Mouse (Mus musculus): ENCODE measurements at regions not wholly inside any gene's neighbourhood (a gene's known extent, or its start where the extent isn't known, plus 50 kb on each side); places are given as distances from the start of the nearest gene placed in this dataset.
"Not testable (repeated sequence)": the region's sequence is repeated elsewhere in the genome, so short reads cannot be mapped to it uniquely, and the experiment has no call there.

GRCm38 (mm10) chr4:93567487-93568259 is 232.4 kb upstream of the Tusc1 start:
- no peak for DNase-seq

GRCm38 (mm10) chr4:93555787-93556760 is 220.8 kb upstream of the Tusc1 start:
- DNase-seq, result no peak

- DNase-seq, result not testable (repeated sequence)
Measured at GRCm38 (mm10) chr4:93555181-93555580, 219.9 kb upstream of the Tusc1 start.

GRCm38 (mm10) chr4:93552489-93553160 is 217.3 kb upstream of the Tusc1 start:
- no peak for DNase-seq

DNA sequence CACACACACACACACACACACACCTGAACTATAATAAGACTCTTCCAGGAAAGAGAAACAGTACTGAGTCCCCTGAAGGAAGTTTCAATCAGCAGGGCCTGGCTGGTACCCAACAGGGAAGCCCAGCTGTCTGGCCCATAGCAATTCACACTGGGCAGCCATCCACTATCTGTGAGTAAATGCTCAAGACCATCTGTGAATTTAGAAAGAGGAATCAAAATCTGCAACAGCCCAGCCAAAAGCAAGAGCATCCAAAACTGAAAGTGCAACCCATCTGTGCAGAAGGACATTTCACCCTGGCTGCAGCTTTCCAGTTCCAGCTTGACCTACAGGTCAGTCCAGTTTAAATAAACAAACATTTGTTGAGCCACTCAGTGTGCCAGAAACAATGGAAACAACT is 215.8 kb upstream of the Tusc1 start:
- DNase-seq, result peak; percentile 28

- no peak for DNase-seq
Measured at GRCm38 (mm10) chr4:93540588-93540987, 205.3 kb upstream of the Tusc1 start.

GRCm38 (mm10) chr4:93527382-93527781 is 192.1 kb upstream of the Tusc1 start:
- DNase-seq, result no peak

DNA sequence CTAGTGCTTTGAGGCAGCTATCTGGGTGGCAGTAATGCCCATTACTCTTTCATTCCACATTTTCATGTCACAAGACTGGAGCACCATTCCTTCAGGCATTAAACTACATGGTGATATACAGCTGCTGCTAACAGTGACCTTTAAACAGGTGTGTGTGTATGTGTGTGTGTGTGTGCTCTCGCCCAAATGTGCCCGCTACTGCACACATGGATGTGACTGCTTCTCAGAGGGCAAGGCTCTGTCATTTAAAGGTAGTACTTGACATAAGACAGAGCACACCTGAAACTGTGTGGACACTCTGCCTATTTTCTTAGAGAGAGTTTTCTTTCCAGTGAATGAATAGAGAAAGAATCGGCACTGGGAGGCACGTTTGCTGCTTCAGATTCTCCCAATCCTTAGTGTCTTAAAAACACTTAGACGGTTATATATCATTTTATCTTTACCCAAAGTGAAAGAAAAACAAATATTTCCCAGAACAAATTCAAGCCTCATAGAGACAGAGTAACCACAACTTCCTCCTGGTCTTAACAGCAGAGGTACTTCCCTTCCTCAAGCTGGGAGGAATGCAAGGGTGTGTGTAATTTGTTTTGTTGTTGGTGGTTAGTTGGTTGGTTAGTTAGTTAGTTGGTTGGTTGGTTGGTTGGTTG is 185.3 kb upstream of the Tusc1 start:
- no peak for DNase-seq

DNA sequence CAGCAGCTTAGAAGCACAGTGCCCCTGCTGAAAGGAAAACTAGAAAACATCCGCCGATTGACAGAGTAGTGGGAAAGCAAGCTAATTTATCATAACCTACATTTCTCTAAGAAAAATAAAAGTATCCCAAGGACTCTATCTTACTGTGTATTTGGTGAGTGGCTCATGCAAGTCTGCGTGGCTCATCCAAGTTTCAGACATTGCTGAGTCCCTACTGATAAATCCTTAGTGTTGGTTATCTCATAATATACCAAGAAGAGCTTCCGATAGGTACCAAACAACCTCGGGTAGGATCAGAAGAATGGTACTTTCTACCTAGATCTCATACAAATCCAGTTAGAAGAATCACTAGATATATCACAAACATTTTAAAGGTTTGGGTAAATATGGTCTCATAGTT is 183.6 kb upstream of the Tusc1 start:
- no peak for DNase-seq

- DNase-seq, result no peak
Measured at GRCm38 (mm10) chr4:93510771-93511170, 175.5 kb upstream of the Tusc1 start.

DNA sequence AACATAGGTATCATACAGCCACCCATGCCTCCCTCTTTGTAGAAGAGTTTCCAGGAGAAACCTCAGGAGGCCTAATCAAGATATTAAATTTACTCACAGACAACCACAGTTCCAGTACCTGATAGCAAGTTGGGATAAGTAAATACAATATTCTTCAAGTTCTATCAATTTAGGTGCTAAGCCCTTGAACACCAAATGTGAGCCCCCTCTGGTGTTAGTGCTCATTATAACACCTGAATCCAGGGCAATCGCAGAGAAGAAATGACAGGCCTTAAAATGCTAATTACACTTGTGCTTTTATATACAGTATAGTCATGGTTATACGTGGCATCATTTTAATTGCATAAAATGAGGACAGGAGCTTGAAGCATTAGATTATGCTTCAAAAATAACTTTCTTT is 161.6 kb upstream of the Tusc1 start:
- no peak for DNase-seq

DNA sequence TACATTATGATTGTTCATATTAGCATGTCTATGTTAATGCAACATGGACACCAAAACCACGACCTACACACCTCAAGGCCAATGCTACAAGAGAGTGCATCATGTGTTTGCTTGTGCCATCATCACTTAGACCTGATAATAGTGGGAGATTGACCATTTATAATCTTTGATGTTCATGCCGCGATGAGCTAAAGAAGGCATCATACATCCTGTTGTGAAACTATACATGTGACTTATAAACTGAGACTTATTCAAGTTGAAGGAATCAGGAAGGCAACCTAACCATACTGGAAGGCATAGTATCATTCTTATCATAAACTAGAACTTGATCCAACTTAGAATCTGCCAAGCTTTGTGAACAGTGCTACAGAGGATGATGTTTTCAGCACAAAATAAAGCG is 159.0 kb upstream of the Tusc1 start:
- no peak for DNase-seq

DNA sequence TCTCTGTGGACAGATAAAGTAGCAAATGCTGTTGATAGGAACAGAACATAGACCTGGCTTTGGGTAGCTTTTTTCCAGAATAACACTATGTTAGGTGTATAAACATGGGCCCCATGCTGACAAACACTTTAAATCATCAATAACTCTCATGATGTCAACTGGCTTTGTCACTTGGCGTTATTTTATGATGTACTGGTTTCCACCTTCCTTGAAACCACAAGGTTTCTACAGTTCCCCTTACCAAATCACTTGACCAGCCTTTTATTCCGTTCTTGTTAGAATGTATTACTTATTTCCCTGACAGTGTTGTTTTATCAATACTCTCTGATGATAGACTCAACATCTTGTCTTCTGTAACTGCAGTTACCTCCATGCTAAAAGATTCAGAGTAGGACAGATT is 158.6 kb upstream of the Tusc1 start:
- DNase-seq, result no peak

- no peak for DNase-seq
Measured at GRCm38 (mm10) chr4:93493326-93493725, 158.0 kb upstream of the Tusc1 start.

GRCm38 (mm10) chr4:93488570-93488969 is 153.3 kb upstream of the Tusc1 start:
- no peak for DNase-seq

DNA sequence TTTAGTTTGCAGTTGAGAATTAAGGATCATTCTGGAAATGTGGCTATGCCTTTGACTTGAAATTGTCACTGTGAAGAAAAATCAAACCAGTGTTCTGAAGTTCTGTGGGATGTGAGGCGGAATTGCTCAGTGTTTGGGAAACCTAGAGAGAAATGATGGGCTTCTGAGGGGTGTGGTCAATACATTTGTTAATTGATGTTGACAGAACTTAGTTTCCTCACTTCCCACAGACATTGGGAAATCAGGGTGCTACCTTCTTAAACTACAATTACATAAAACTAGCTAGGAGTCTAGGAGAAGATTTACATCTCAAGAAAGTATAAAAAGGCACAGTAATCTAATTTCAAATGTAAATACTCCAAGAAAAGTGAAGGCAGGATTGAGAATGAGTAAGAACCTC is 151.1 kb upstream of the Tusc1 start:
- no peak for DNase-seq

DNA sequence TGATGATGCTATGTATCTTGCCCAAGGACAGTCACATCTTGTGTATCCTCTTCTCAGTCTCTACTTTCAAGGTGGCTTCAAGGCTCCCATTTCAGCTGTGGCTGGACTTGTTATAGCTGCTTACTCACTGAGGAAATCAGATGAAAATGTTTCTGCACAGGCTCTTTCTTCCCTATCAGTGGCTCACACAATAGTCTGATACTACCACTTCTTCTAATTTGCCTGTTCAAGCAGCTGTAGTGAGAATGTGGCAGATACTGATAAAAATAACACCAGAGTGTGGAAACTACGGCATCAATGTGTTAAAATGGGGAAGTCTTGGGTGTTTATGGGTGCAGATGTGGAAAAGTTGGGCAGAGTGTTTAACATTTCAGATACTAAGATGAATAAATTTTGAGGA is 145.9 kb upstream of the Tusc1 start:
- DNase-seq, result no peak

DNA sequence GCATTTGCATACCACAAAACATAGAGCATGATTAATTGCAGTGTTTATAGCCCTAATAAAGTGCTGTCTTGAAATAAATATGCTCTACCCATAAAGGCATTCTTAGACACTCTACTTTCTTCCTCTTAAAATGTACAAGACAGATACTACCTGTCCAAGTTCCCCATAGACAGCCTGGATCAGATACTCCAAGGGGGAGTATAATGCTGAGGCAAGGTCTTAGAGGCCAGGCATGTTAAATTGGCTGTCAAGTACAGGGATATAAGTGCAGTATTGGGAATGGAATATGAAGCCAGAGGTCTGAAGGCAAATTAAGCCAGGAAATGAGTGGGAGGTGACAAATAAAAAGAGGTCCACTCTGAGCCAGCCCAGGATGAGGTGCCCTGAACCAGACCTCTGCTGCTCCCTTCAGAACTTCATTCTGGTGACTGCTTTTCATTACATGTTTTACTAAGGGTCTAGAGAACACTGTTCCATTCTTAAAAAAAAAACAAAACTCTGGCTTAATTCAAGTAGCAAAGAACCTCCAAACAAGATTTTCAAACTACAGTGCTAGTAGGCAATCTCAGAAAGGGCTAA is 142.0 kb upstream of the Tusc1 start:
- no peak for DNase-seq

- DNase-seq, result no peak
Measured at GRCm38 (mm10) chr4:93467998-93468397, 132.7 kb upstream of the Tusc1 start.

GRCm38 (mm10) chr4:93467424-93467823 is 132.1 kb upstream of the Tusc1 start:
- DNase-seq, result no peak

DNA sequence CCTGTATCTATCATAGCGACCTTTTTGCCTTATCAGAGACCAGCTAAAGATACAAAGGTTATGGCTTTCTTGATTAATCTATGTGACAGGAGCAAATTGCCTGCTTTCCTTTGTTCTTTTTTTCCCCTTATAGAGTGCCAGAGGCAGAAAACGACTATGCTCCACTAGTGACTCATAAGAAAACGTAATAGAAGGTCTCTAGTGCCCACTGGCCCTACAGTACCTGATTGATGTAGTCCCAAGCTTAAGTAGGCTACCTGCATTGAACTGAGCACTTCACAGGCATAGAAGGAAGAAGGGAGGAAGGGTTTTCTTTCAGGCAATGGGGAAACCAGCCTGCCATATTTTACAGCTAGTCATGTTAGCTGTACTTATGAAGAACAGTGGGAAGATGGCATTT is 116.0 kb upstream of the Tusc1 start:
- DNase-seq, result no peak

DNA sequence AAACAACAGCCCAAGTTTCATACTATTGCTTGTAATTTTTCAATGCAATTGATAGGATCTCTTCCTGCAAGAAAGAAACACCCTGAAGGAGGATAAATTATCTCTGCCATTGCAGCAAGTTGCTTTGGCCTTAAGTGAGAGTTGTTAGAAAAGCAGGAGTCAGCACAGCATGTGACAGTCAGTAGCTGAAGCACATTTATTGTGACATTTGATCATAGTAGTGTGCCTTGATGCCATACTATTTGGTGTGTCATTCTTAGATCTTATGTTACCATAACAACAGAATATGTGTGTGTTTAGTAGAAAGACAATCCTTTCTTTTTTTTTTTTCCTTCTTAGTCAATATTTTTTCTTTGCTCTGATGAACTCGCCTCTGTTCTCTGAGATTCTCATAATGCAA is 115.5 kb upstream of the Tusc1 start:
- no peak for DNase-seq

All from adrenal gland, postnatal 25 days (tissue).